Mouse (Mus musculus) lung, adult 2 months (tissue): ENCODE measurements at regions not wholly inside any gene's neighbourhood (a gene's known extent, or its start where the extent isn't known, plus 50 kb on each side); places are given as distances from the start of the nearest gene placed in this dataset.

Source experiments
- CTCF ChIP-seq: fragments of 200-500 bp; IDR thresholded peaks from 2 replicates; pipeline ENCODE4 v1.5.1; 2011; ENCODE audit warnings: mild to moderate bottlenecking, low read length, control low read depth; ENCODE audit not compliant: insufficient read depth
- POLR2A ChIP-seq: fragments of 200-500 bp; IDR thresholded peaks from 2 replicates; pipeline ENCODE4 v1.6.1; 2011; ENCODE audit warnings: low read depth, mild to moderate bottlenecking, control low read depth, low read length, borderline replicate concordance; ENCODE audit errors: extremely low read depth

GRCm38 (mm10) chr16:29838981-29839661 is 225.1 kb upstream of the Hes1 start:
- TF ChIP-seq CTCF (no peak), POLR2A (no peak)
